Mouse (Mus musculus) lung, embryonic 14.5 days (tissue): ENCODE measurements at regions not wholly inside any gene's neighbourhood (a gene's known extent, or its start where the extent isn't known, plus 50 kb on each side); places are given as distances from the start of the nearest gene placed in this dataset.

Experiments
- ATAC-seq: fragments of 200-750 bp; cut with Nextera tagmentation; 2 replicates; pipeline ENCODE4 v1.8.0; 2017; ENCODE audit warnings: mild to moderate bottlenecking, moderate TSS enrichment, moderate library complexity; ENCODE audit not compliant: insufficient read depth
- DNase-seq: peaks from one replicate; pipeline ENCODE4 v3.0.0-alpha.2; 2015
- H3K27ac ChIP-seq: fragments of 300-500 bp; sonication (generic); 2 replicates; pipeline ENCODE4 v1.5.1; 2014; ENCODE audit warnings: low read depth, mild to moderate bottlenecking, moderate library complexity
- H3K27me3 ChIP-seq: fragments of 300-500 bp; sonication (generic); 2 replicates; pipeline ENCODE4 v1.6.1; 2014; ENCODE audit warnings: low read length, control low read depth; ENCODE audit not compliant: insufficient read depth
- H3K36me3 ChIP-seq: fragments of 300-500 bp; sonication (generic); 2 replicates; pipeline ENCODE4 v1.6.1; 2014; ENCODE audit warnings: control low read depth; ENCODE audit not compliant: insufficient read depth
- H3K4me1 ChIP-seq: fragments of 300-500 bp; sonication (generic); 2 replicates; pipeline ENCODE4 v1.6.1; 2014; ENCODE audit warnings: antibody characterized with exemption, control low read depth; ENCODE audit not compliant: insufficient read depth
- H3K4me2 ChIP-seq: fragments of 300-500 bp; sonication (generic); 2 replicates; pipeline ENCODE4 v1.6.1; 2014; ENCODE audit warnings: mild to moderate bottlenecking
- H3K4me3 ChIP-seq: fragments of 300-500 bp; sonication (generic); 2 replicates; pipeline ENCODE4 v1.5.1; 2014; ENCODE audit warnings: low read depth, low read length
- H3K9ac ChIP-seq: fragments of 300-500 bp; sonication (generic); 2 replicates; pipeline ENCODE4 v1.6.1; 2014
- H3K9me3 ChIP-seq: fragments of 300-500 bp; sonication (generic); 2 replicates; pipeline ENCODE4 v1.6.1; 2016; ENCODE audit warnings: low read depth, low read length, control low read depth
- CTCF ChIP-seq: IDR thresholded peaks from 2 replicates; pipeline ENCODE4 v1.5.1; 2016; ENCODE audit warnings: antibody characterized with exemption, low read depth
- WGBS: fragments of 180-500 bp; shearing (Covaris S2); extraction: QIAGEN DNeasy Blood & Tissue Kit; methylation state at CpG from one replicate; pipeline ENCODE4 v1.1.7; 2014; 5-methylcytosine and 5-hydroxymethylcytosine counted together

GRCm38 (mm10) chr3:50603182-50603581 is 159.8 kb upstream of the Slc7a11 start:
- ATAC-seq (no peak), DNase-seq (no peak)
- WGBS, result 34% methylated on average over 7 of the region's 7 CpGs
- Histone ChIP-seq H3K4me3 (no peak overlapping the region), H3K27ac (no peak overlapping the region), H3K36me3 (no peaks in the 10 kb centered on the region), H3K4me1 (no peaks in the 10 kb centered on the region), H3K27me3 (no peaks in the 10 kb centered on the region), H3K9ac (no peak overlapping the region), H3K9me3 (no peaks in the 10 kb centered on the region), H3K4me2 (no peak overlapping the region)
- no peak for TF ChIP-seq CTCF

- H3K4me2 ChIP-seq, result no peak overlapping the region
- WGBS, result 95% methylated on average over 1 of the region's 1 CpGs
- no peaks in the 10 kb centered on the region for H3K27me3 ChIP-seq
- no peak overlapping the region for H3K27ac ChIP-seq
- no peaks in the 10 kb centered on the region for H3K9me3 ChIP-seq
- no peak overlapping the region for H3K4me3 ChIP-seq
- H3K9ac ChIP-seq, result no peak overlapping the region
- DNase-seq, result no peak
- H3K4me1 ChIP-seq, result no peaks in the 10 kb centered on the region
- TF ChIP-seq CTCF, result no peak
- no peak for ATAC-seq
- H3K36me3 ChIP-seq, result no peaks in the 10 kb centered on the region
Observed at GRCm38 (mm10) chr3:50595732-50596131, 152.3 kb upstream of the Slc7a11 start.

GRCm38 (mm10) chr3:50584323-50584722 is 140.9 kb upstream of the Slc7a11 start:
- Histone ChIP-seq H3K4me1 (no peaks in the 10 kb centered on the region), H3K4me3 (no peak overlapping the region), H3K9ac (no peak overlapping the region), H3K27ac (no peak overlapping the region), H3K4me2 (no peak overlapping the region), H3K27me3 (no peaks in the 10 kb centered on the region), H3K36me3 (no peaks in the 10 kb centered on the region), H3K9me3 (no peaks in the 10 kb centered on the region)
- no peak for TF ChIP-seq CTCF
- no peak for DNase-seq
- no peak for ATAC-seq
- 81% methylated on average over 1 of the region's 1 CpGs for WGBS

GRCm38 (mm10) chr3:50583475-50583874 is 140.1 kb upstream of the Slc7a11 start:
- DNase-seq, result no peak
- H3K27me3 ChIP-seq, result no peaks in the 10 kb centered on the region
- no peaks in the 10 kb centered on the region for H3K4me1 ChIP-seq
- WGBS, result 62% methylated on average over 6 of the region's 6 CpGs
- H3K9me3 ChIP-seq, result no peaks in the 10 kb centered on the region
- TF ChIP-seq CTCF, result no peak
- H3K27ac ChIP-seq, result no peak overlapping the region
- no peak overlapping the region for H3K9ac ChIP-seq
- H3K4me2 ChIP-seq, result no peak overlapping the region
- H3K4me3 ChIP-seq, result no peak overlapping the region
- no peak for ATAC-seq
- H3K36me3 ChIP-seq, result no peaks in the 10 kb centered on the region

- Histone ChIP-seq H3K9me3 (no peaks in the 10 kb centered on the region), H3K27ac (no peak overlapping the region), H3K4me1 (no peaks in the 10 kb centered on the region), H3K4me2 (no peak overlapping the region), H3K9ac (no peak overlapping the region), H3K4me3 (no peak overlapping the region), H3K27me3 (no peaks in the 10 kb centered on the region), H3K36me3 (no peaks in the 10 kb centered on the region)
- ATAC-seq, result no peak
- DNase-seq, result no peak
- TF ChIP-seq CTCF, result no peak
- WGBS, result 97% methylated on average over 9 of the region's 9 CpGs
Observed at GRCm38 (mm10) chr3:50574388-50574787, 131.0 kb upstream of the Slc7a11 start.

DNA sequence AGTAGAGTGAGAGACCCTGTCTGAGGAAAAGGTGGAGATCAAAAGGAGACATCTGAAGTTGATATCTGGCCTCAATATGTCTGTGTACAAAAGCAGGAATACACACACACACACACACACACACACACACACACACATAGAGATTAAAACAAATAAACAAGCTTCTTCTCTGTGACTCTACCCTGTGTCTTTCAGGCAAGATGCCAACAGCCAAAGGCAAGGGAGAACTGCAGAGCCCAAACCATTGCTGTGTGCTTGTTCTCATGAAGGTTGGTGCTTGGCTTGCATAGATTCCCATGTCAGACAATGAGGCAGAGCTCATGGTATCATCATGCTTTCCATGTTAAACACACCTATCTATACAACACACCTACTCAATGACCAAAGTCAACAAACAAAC is 126.6 kb upstream of the Slc7a11 start:
- Histone ChIP-seq H3K27me3 (no peaks in the 10 kb centered on the region), H3K36me3 (no peaks in the 10 kb centered on the region), H3K4me3 (no peak overlapping the region), H3K27ac (no peak overlapping the region), H3K9me3 (no peaks in the 10 kb centered on the region), H3K9ac (no peak overlapping the region), H3K4me2 (no peak overlapping the region), H3K4me1 (no peaks in the 10 kb centered on the region)
- TF ChIP-seq CTCF, result no peak
- DNase-seq, result peak; percentile 33
- ATAC-seq, result peak; percentile 62; the same call in 1 of the 2 replicates

- no peaks in the 10 kb centered on the region for H3K27me3 ChIP-seq
- no peak for TF ChIP-seq CTCF
- no peaks in the 10 kb centered on the region for H3K36me3 ChIP-seq
- ATAC-seq (peak; percentile 28; the same call in 1 of the 2 replicates), DNase-seq (peak; percentile 81)
- H3K9me3 ChIP-seq, result no peaks in the 10 kb centered on the region
- H3K4me2 ChIP-seq, result no peak overlapping the region
- H3K9ac ChIP-seq, result no peak overlapping the region
- H3K4me1 ChIP-seq, result no peaks in the 10 kb centered on the region
- 64% methylated on average over 10 of the region's 10 CpGs for WGBS
- H3K27ac ChIP-seq, result no peak overlapping the region
- no peak overlapping the region for H3K4me3 ChIP-seq
Observed at GRCm38 (mm10) chr3:50569565-50569964, 126.2 kb upstream of the Slc7a11 start.

GRCm38 (mm10) chr3:50554150-50554549 is 110.7 kb upstream of the Slc7a11 start:
- DNase-seq (no peak), ATAC-seq (no peak)
- WGBS, result 11% methylated on average over 1 of the region's 1 CpGs

More at GRCm38 (mm10) chr3:50554150-50554549, 110.7 kb upstream of the Slc7a11 start:
- no peak overlapping the region for H3K4me2 ChIP-seq
- no peaks in the 10 kb centered on the region for H3K9me3 ChIP-seq
- TF ChIP-seq CTCF, result no peak
- no peaks in the 10 kb centered on the region for H3K36me3 ChIP-seq
- no peak overlapping the region for H3K9ac ChIP-seq
- no peaks in the 10 kb centered on the region for H3K27me3 ChIP-seq
- no peaks in the 10 kb centered on the region for H3K4me1 ChIP-seq
- no peak overlapping the region for H3K27ac ChIP-seq
- H3K4me3 ChIP-seq, result no peak overlapping the region
